Mouse (Mus musculus) ES-Bruce4 (cell line): ENCODE measurements around the gene Nrg4.

Source experiments
- CTCF ChIP-seq: IDR thresholded peaks from one replicate; pipeline ENCODE4 v1.8.1; 2011; ENCODE audit warnings: low read depth, low read length
- POLR2A ChIP-seq: IDR thresholded peaks from one replicate; pipeline ENCODE4 v1.8.1; 2011; ENCODE audit warnings: low read length; ENCODE audit not compliant: insufficient read depth

DNA sequence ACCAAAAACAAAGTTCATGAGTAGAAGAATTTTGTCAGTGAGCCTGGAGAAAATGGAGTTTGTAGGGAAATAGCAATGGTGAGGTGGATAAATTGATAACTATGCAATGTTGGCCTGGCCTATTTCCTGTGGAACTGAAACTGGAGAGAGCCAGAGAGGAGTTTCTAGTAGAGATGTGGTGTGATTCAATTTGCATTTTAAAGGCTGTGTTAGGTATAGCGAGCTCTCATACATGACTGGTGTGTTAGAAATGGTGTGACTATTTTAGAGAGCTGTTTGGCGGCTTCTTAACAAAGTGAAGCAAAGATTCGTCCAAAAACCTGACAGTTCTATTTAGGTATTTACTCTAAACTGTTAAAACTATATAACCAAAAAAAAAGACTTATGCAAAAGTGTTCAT, 22.0 kb upstream of the Nrg4 start:
- no peak for TF ChIP-seq CTCF
- TF ChIP-seq POLR2A, result no peak
